Mouse (Mus musculus): ENCODE measurements around the gene Lamtor2.

The Lamtor2 gene

GRCm38 (mm10) chr3:88542486-88542885 lies 10.4 kb downstream of the Lamtor2 start:
- no peak for DNase-seq (ENCODE audit: low read depth)

- DNase-seq (ENCODE audit: low read depth): no peak
These were observed 11.1 kb downstream of the Lamtor2 start for GRCm38 (mm10) chr3:88541622-88542401.

- no peak for DNase-seq (ENCODE audit: low read depth)
These were observed 12.8 kb downstream of the Lamtor2 start for GRCm38 (mm10) chr3:88540085-88540484.

- DNase-seq (ENCODE audit: low read depth): no peak
These were observed 13.5 kb downstream of the Lamtor2 start for GRCm38 (mm10) chr3:88539397-88539796.

GRCm38 (mm10) chr3:88538271-88539145 lies 14.4 kb downstream of the Lamtor2 start:
- DNase-seq (ENCODE audit: low read depth): no peak

GRCm38 (mm10) chr3:88537146-88537545 lies 15.7 kb downstream of the Lamtor2 start:
- DNase-seq (ENCODE audit: low read depth): no peak

- DNase-seq (ENCODE audit: low read depth): no peak
These were observed 16.6 kb downstream of the Lamtor2 start for GRCm38 (mm10) chr3:88536103-88536930.

GRCm38 (mm10) chr3:88535527-88535926 lies 17.3 kb downstream of the Lamtor2 start:
- DNase-seq (ENCODE audit: low read depth): no peak

- DNase-seq (ENCODE audit: low read depth): no peak
These were observed 17.9 kb downstream of the Lamtor2 start for GRCm38 (mm10) chr3:88535005-88535404.

GRCm38 (mm10) chr3:88533706-88534105 lies 19.2 kb downstream of the Lamtor2 start:
- no peak for DNase-seq (ENCODE audit: low read depth)

GRCm38 (mm10) chr3:88532689-88533511 lies 20.0 kb downstream of the Lamtor2 start:
- DNase-seq (ENCODE audit: low read depth): no peak

- no peak for DNase-seq (ENCODE audit: low read depth)
These were observed 20.6 kb downstream of the Lamtor2 start, which contains the start of gene Mex3a for GRCm38 (mm10) chr3:88532299-88532674. Gene Mex3a (plus strand): TSS chr3:88532395.

- DNase-seq (ENCODE audit: low read depth): no peak
These were observed 21.3 kb downstream of the Lamtor2 start for GRCm38 (mm10) chr3:88531348-88532298.

GRCm38 (mm10) chr3:88530082-88530864 lies 22.6 kb downstream of the Lamtor2 start:
- DNase-seq (ENCODE audit: low read depth): no peak

- DNase-seq (ENCODE audit: low read depth): no peak
These were observed 23.5 kb downstream of the Lamtor2 start for GRCm38 (mm10) chr3:88529204-88530000.

- DNase-seq (ENCODE audit: low read depth): no peak
These were observed 24.2 kb downstream of the Lamtor2 start for GRCm38 (mm10) chr3:88528646-88529045.

GRCm38 (mm10) chr3:88527565-88527964 lies 25.3 kb downstream of the Lamtor2 start:
- DNase-seq (ENCODE audit: low read depth): no peak

Measured in fibroblast of lung, adult 2 months (primary cell).